Mouse (Mus musculus): ENCODE results near the gene Fblim1. TPM values are rescaled to one million over a fixed set of nuclear protein-coding genes. Genes with fewer than 3 reads are reported as not detected.

Gene Fblim1
- polyA plus RNA-seq, 1 experiment, result 29.5 TPM

DNA sequence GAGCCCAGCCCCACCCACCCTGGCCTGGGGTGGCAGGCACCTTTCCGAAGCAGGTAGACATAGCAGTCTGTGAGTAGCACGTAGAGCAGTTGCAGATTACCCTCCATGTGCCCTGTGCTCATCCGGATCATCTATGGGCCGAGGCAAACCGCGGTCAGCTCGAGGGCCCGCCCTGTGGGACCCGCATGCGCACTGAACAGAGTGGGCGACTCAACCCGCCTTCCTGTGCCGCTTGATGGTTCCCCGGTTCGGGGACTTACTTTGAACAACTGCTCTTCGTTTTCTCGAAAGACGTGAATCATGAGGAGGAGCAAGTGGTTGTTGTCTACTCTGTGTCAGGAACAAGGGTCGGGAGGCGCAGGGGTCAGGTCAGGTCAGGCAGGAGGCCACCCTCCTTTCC is 25.4 kb upstream of the Fblim1 start:
- TF ChIP-seq MYOG (IDR thresholded peaks at IDR 0.05; ENCODE audit: control insufficient read depth in 1 of 3, insufficient read depth in 1 of 3, insufficient read length in 2 of 3, low read depth in 2 of 3), result no peak
- no peak for TF ChIP-seq E2F4 (IDR thresholded peaks at IDR 0.05; ENCODE audit: insufficient read depth)
- TF ChIP-seq POLR2A (IDR thresholded peaks at IDR 0.05; ENCODE audit: insufficient read length, low read depth), result no peak
- no peak for TF ChIP-seq MYOD1 (IDR thresholded peaks at IDR 0.05; ENCODE audit: control insufficient read depth in 1 of 3, insufficient read length in 2 of 3, low read depth in 2 of 3)
- TF ChIP-seq TCF12 (IDR thresholded peaks at IDR 0.05; ENCODE audit: insufficient read depth, poor library complexity, severe bottlenecking), result no peak
- TF ChIP-seq POLR2AphosphoS2 (IDR thresholded peaks at IDR 0.05; ENCODE audit: insufficient read length, low read depth), result no peak
- TF ChIP-seq REST (IDR thresholded peaks at IDR 0.05; ENCODE audit: insufficient read depth, insufficient read length), result no peak
- no peak for TF ChIP-seq CEBPB (IDR thresholded peaks at IDR 0.05; ENCODE audit: insufficient read depth, poor library complexity, severe bottlenecking)
- TF ChIP-seq USF1 (IDR thresholded peaks at IDR 0.05; ENCODE audit: low read depth), result no peak
- no peak for TF ChIP-seq TCF3 (IDR thresholded peaks at IDR 0.05; ENCODE audit: insufficient read length, low read depth)
- TF ChIP-seq MAX (IDR thresholded peaks at IDR 0.05; ENCODE audit: low read depth), result no peak
- TF ChIP-seq SRF (IDR thresholded peaks at IDR 0.05; ENCODE audit: control insufficient read depth, insufficient read length, low read depth), result no peak

DNA sequence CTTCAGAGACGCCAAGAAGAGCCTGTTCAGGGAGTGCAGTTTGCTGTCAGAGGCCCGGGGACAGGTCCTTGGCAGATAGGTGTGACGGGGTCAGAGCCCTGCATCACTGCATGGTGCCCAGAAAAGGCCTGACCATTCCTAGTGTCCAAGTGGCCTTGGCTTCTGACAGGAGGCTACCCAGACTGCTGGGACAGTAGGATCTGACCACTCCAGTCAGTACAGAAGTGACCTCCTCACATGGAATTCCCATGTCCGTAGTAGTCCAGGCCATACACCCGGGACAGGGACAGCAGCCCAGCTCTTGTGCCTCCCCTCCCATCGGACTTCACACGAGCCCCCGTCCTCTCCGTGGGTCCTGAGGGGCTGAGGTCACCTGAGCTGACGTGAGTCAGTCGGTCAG is 24.1 kb upstream of the Fblim1 start:
- Histone ChIP-seq H3K4me3 (no peak overlapping the region), H3K27me3 (ENCODE audit: control insufficient read depth, insufficient read depth, insufficient read length) (no peaks in the 10 kb centered on the region), H3K79me2 (ENCODE audit: control insufficient read depth, insufficient read depth) (no peaks in the 10 kb centered on the region), H3ac (ENCODE audit: control insufficient read depth, insufficient read length) (no peak overlapping the region), H3K36me3 (ENCODE audit: control insufficient read depth, insufficient read depth) (no peaks in the 10 kb centered on the region), H3K4me2 (ENCODE audit: low read depth) (no peak overlapping the region)
- no peak for TF ChIP-seq SRF (IDR thresholded peaks at IDR 0.05; ENCODE audit: control insufficient read depth, insufficient read length, low read depth)
- no peak for TF ChIP-seq MYOD1 (IDR thresholded peaks at IDR 0.05; ENCODE audit: control insufficient read depth in 1 of 3, insufficient read length in 2 of 3, low read depth in 2 of 3)
- no peak for TF ChIP-seq POLR2A (IDR thresholded peaks at IDR 0.05; ENCODE audit: insufficient read length, low read depth)
- TF ChIP-seq USF1 (IDR thresholded peaks at IDR 0.05; ENCODE audit: low read depth), result no peak
- no peak for TF ChIP-seq TCF3 (IDR thresholded peaks at IDR 0.05; ENCODE audit: insufficient read length, low read depth)
- TF ChIP-seq MYOG (IDR thresholded peaks at IDR 0.05; ENCODE audit: control insufficient read depth in 1 of 3, insufficient read depth in 1 of 3, insufficient read length in 2 of 3, low read depth in 2 of 3), result no peak
- TF ChIP-seq MAX (IDR thresholded peaks at IDR 0.05; ENCODE audit: low read depth), result no peak
- TF ChIP-seq TCF12 (IDR thresholded peaks at IDR 0.05; ENCODE audit: insufficient read depth, poor library complexity, severe bottlenecking), result no peak
- no peak for TF ChIP-seq REST (IDR thresholded peaks at IDR 0.05; ENCODE audit: insufficient read depth, insufficient read length)
- no peak for TF ChIP-seq POLR2AphosphoS2 (IDR thresholded peaks at IDR 0.05; ENCODE audit: insufficient read length, low read depth)
- no peak for TF ChIP-seq E2F4 (IDR thresholded peaks at IDR 0.05; ENCODE audit: insufficient read depth)
- no peak for TF ChIP-seq CEBPB (IDR thresholded peaks at IDR 0.05; ENCODE audit: insufficient read depth, poor library complexity, severe bottlenecking)

More for the DNA sequence above, 25.4 kb upstream of the Fblim1 start:
- H3K36me3 ChIP-seq (ENCODE audit: control insufficient read depth, insufficient read depth), result no peaks in the 10 kb centered on the region
- no peaks in the 10 kb centered on the region for H3K27me3 ChIP-seq (ENCODE audit: control insufficient read depth, insufficient read depth, insufficient read length)
- no peak overlapping the region for H3K4me3 ChIP-seq
- no peak overlapping the region for H3K4me2 ChIP-seq (ENCODE audit: low read depth)
- H3K79me2 ChIP-seq (ENCODE audit: control insufficient read depth, insufficient read depth), result no peaks in the 10 kb centered on the region
- H3ac ChIP-seq (ENCODE audit: control insufficient read depth, insufficient read length), result no peak overlapping the region

DNA sequence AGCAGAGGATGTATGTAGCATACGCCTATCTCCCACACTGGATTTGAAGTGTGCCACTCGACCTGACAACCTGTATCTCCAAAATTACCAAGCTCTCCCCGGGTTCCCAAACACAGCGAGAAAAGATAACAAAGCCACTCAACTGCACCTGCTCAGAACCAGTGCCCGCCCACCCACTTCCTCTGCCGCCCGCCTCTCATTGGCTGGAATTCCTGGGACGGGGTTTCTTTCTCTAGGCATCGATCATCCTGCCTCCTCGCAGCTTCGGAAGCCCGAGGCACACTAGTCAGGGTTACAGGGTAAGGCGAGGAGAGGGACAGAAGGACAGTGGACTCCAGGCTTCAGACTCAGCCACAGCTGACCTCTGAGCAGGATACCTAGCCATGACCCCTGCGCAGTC is 22.8 kb upstream of the Fblim1 start:
- H3K79me2 ChIP-seq (ENCODE audit: control insufficient read depth, insufficient read depth), result no peaks in the 10 kb centered on the region
- H3K36me3 ChIP-seq (ENCODE audit: control insufficient read depth, insufficient read depth), result no peaks in the 10 kb centered on the region
- no peak overlapping the region for H3ac ChIP-seq (ENCODE audit: control insufficient read depth, insufficient read length)
- TF ChIP-seq USF1 (IDR thresholded peaks at IDR 0.05; ENCODE audit: low read depth), result no peak
- TF ChIP-seq SRF (IDR thresholded peaks at IDR 0.05; ENCODE audit: control insufficient read depth, insufficient read length, low read depth), result no peak
- TF ChIP-seq MYOD1 (IDR thresholded peaks at IDR 0.05; ENCODE audit: control insufficient read depth in 1 of 3, insufficient read length in 2 of 3, low read depth in 2 of 3), result no peak
- no peak for TF ChIP-seq REST (IDR thresholded peaks at IDR 0.05; ENCODE audit: insufficient read depth, insufficient read length)
- no peak overlapping the region for H3K4me2 ChIP-seq (ENCODE audit: low read depth)
- no peak overlapping the region for H3K4me3 ChIP-seq
- H3K27me3 ChIP-seq (ENCODE audit: control insufficient read depth, insufficient read depth, insufficient read length), result no peaks in the 10 kb centered on the region

DNA sequence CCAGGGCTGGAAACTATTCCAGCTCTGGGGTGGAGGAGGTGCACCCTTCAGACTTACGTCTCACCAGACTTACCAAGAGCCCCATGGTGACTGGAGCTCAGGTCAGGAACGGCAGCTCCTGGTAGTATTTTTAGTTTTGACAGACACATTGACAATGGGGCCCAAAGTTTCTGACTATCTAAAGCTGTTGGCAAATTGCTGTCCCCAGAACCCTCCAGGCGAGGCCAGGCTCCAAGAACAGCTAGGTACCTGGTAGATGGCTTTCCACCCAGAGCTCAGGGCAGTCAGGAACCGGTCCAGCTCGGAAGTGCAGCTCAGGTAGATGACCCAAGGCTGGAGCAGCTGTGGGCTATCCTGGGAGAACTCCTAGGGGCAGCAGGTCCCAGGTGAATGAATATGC is 21.6 kb upstream of the Fblim1 start:
- Histone ChIP-seq H3K4me3 (no peak overlapping the region), H3ac (ENCODE audit: control insufficient read depth, insufficient read length) (no peak overlapping the region), H3K4me2 (ENCODE audit: low read depth) (no peak overlapping the region), H3K36me3 (ENCODE audit: control insufficient read depth, insufficient read depth) (no peaks in the 10 kb centered on the region), H3K79me2 (ENCODE audit: control insufficient read depth, insufficient read depth) (no peaks in the 10 kb centered on the region), H3K27me3 (ENCODE audit: control insufficient read depth, insufficient read depth, insufficient read length) (no peaks in the 10 kb centered on the region)
- TF ChIP-seq MYOD1 (IDR thresholded peaks at IDR 0.05; ENCODE audit: control insufficient read depth in 1 of 3, insufficient read length in 2 of 3, low read depth in 2 of 3) (no peak), E2F4 (IDR thresholded peaks at IDR 0.05; ENCODE audit: insufficient read depth) (no peak), USF1 (IDR thresholded peaks at IDR 0.05; ENCODE audit: low read depth) (no peak), POLR2A (IDR thresholded peaks at IDR 0.05; ENCODE audit: insufficient read length, low read depth) (no peak), SRF (IDR thresholded peaks at IDR 0.05; ENCODE audit: control insufficient read depth, insufficient read length, low read depth) (no peak), TCF12 (IDR thresholded peaks at IDR 0.05; ENCODE audit: insufficient read depth, poor library complexity, severe bottlenecking) (no peak), POLR2AphosphoS2 (IDR thresholded peaks at IDR 0.05; ENCODE audit: insufficient read length, low read depth) (no peak), MAX (IDR thresholded peaks at IDR 0.05; ENCODE audit: low read depth) (no peak), TCF3 (IDR thresholded peaks at IDR 0.05; ENCODE audit: insufficient read length, low read depth) (no peak), MYOG (IDR thresholded peaks at IDR 0.05; ENCODE audit: control insufficient read depth in 1 of 3, insufficient read depth in 1 of 3, insufficient read length in 2 of 3, low read depth in 2 of 3) (no peak), CEBPB (IDR thresholded peaks at IDR 0.05; ENCODE audit: insufficient read depth, poor library complexity, severe bottlenecking) (no peak), REST (IDR thresholded peaks at IDR 0.05; ENCODE audit: insufficient read depth, insufficient read length) (no peak)
